Mouse (Mus musculus): ENCODE measurements around the gene Zfp512. TPM values are rescaled to one million over a fixed set of nuclear protein-coding genes. Genes with fewer than 3 reads are reported as not detected.
"Not testable (repeated sequence)": the region's sequence is repeated elsewhere in the genome, so short reads cannot be mapped to it uniquely, and the experiment has no call there.

Gene Zfp512
- total RNA-seq, 2 experiments from 2014 or later = 19.9 to 20.5 TPM

DNA sequence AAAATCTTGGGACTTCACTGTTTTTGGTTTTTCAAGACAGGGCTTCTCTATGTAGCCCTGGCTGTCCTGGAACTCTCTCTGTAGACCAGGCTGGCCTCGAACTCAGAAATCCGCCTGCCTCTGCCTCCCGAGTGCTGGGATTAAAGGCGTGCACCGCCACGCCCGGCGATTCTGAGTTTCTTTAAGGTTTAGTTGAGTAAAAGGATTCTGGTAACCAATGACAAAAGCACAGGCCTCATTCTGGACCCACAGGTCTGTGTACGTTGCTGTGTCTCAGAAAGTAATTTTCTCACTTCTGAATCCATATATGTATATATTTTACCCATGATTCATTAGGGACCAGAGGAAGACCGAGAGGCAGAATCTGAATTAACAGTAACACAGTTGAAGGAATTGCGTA is 75.5 kb downstream of the Zfp512 start, which contains the start of gene Supt7l:
Gene Supt7l, minus strand, starts transcription at position 101 of the 400 bp plus-strand sequence.
- intact Hi-C loops (cut with DNase I); DNase-seq: not testable (repeated sequence)

GRCm38 (mm10) chr5:31528560-31528959 is 76.3 kb downstream of the Zfp512 start:
- DNase-seq = no peak
- intact Hi-C loops (cut with DNase I) = no loop called here

Other genes starting within 250 kb of the Zfp512 start
- 10 to 100 TPM; 56.5 to 66.1 TPM for gene Ppm1g, start 231.7 kb upstream of the Zfp512 start, total RNA-seq (2021)
- 10 to 100 TPM; 73.1 to 75.0 TPM for gene Nrbp1, start 211.6 kb upstream of the Zfp512 start, total RNA-seq (2021)
- not detected for gene Gm9970, start 211.2 kb upstream of the Zfp512 start, total RNA-seq (2021)
- 1 to 10 TPM; 2.8 to 3.2 TPM for gene Krtcap3, start 200.7 kb upstream of the Zfp512 start, total RNA-seq (2021)
- gene Ift172, start 161.3 kb upstream of the Zfp512 start, total RNA-seq (2021) = 10 to 100 TPM; 37.2 to 42.3 TPM
- gene Fndc4, start 156.4 kb upstream of the Zfp512 start, total RNA-seq (2021) = 1 to 10 TPM; 2.4 to 5.0 TPM
- not detected for gene Gckr, start 155.0 kb upstream of the Zfp512 start, total RNA-seq (2021)
- under 1 TPM in 1 of 2 experiments, not detected in 1; 0.22 TPM for gene 4930548H24Rik, start 33.3 kb downstream of the Zfp512 start, total RNA-seq (2021)
- gene Gpn1, start 42.3 kb downstream of the Zfp512 start, total RNA-seq (2021) = 10 to 100 TPM; 20.0 to 20.9 TPM
- 10 to 100 TPM; 21.4 to 21.9 TPM for gene Slc4a1ap, start 74.6 kb downstream of the Zfp512 start, total RNA-seq (2021)
- gene Supt7l, start 75.4 kb downstream of the Zfp512 start, total RNA-seq (2021) = 10 to 100 TPM; 13.9 to 14.0 TPM
- 100 to 1,000 TPM; 280 to 291 TPM for gene Mrpl33, start 144.5 kb downstream of the Zfp512 start, total RNA-seq (2021)
- 1 to 10 TPM; 3.9 to 4.5 TPM for gene Rbks, start 245.2 kb downstream of the Zfp512 start, total RNA-seq (2021)
- gene Babam2, start 245.3 kb downstream of the Zfp512 start, total RNA-seq (2021) = 10 to 100 TPM; 34.1 to 35.9 TPM